In genomic region chr11:109358549-109358948, GRCm38 (mm10) we compare ENCODE assay signal across 10 mouse cellular contexts. TPM values are rescaled to one million over a fixed set of nuclear protein-coding genes. Genes with fewer than 3 reads are reported as not detected.
DNase-seq lines count a peak whose midpoint lies in the region; ATAC-seq and TF ChIP-seq lines count a peak whose summit lies in the region.
"Had no signal": no experiment of that assay in that cellular context is flagged by ENCODE, and none has a peak within 500 bp of the region (broad histone marks: within the 10 kb centered on the region; RNA-seq: fewer than 3 reads in every experiment).

No protein-coding gene starts in this region.

- H3K36me3 ChIP-seq in lung, embryonic 14.5 days (ENCODE audit: insufficient read depth) = no peaks in the 10 kb centered on the region
- H3K36me3 ChIP-seq in forebrain, embryonic 15.5 days = no peaks in the 10 kb centered on the region
- H3K36me3 ChIP-seq in midbrain, postnatal 0 days (ENCODE audit: insufficient read depth, low read length) = no peaks in the 10 kb centered on the region
- H3K36me3 ChIP-seq: liver, embryonic 13.5 days had no signal

- H3K27me3 ChIP-seq in lung, embryonic 14.5 days (ENCODE audit: insufficient read depth, low read length) = no peaks in the 10 kb centered on the region
- no peaks in the 10 kb centered on the region for H3K27me3 ChIP-seq in forebrain, embryonic 15.5 days
- H3K27me3 ChIP-seq in midbrain, postnatal 0 days (ENCODE audit: insufficient read depth, low read length) = no peaks in the 10 kb centered on the region
- H3K27me3 ChIP-seq: liver, embryonic 13.5 days had no signal

- WGBS in lung, embryonic 14.5 days = 34% methylated on average over 3 of the region's 3 CpGs
- WGBS in forebrain, embryonic 15.5 days = 14% methylated on average over 3 of the region's 3 CpGs
- WGBS in midbrain, postnatal 0 days = 22% methylated on average over 3 of the region's 3 CpGs

- peak; percentile 48 for DNase-seq in cerebellum, adult 9-11 months
- no peak for DNase-seq in cerebellum, adult 8-10 months
- DNase-seq in lung, embryonic 14.5 days = peak; percentile 62
- no peak for DNase-seq in lung, postnatal 14 days
- peak; percentile 81 for DNase-seq in midbrain, postnatal 0 days (ENCODE audit: low spot score)
- DNase-seq in gastrocnemius, postnatal 10 days = no peak

- H3K4me1 ChIP-seq in lung, embryonic 14.5 days (ENCODE audit: insufficient read depth) = peaks cover 16% of the 10 kb centered on the region
- peaks cover 41% of the 10 kb centered on the region for H3K4me1 ChIP-seq in forebrain, embryonic 15.5 days
- H3K4me1 ChIP-seq in midbrain, postnatal 0 days (ENCODE audit: insufficient read depth, low read length) = peaks cover 2% of the 10 kb centered on the region; the same call in 1 of the 2 replicates

- H3K4me2 ChIP-seq in lung, embryonic 14.5 days = no peak overlapping the region
- H3K4me2 ChIP-seq in forebrain, embryonic 15.5 days (replicated peaks) = no peak overlapping the region
- H3K4me2 ChIP-seq in midbrain, postnatal 0 days (ENCODE audit: low read depth, low read length, poor library complexity, severe bottlenecking) = no peak overlapping the region
- H3K4me2 ChIP-seq: liver, embryonic 13.5 days had no signal

- no peak overlapping the region for H3K4me3 ChIP-seq in lung, embryonic 14.5 days (ENCODE audit: low read depth, low read length)
- H3K4me3 ChIP-seq in forebrain, embryonic 15.5 days = no peak overlapping the region
- H3K4me3 ChIP-seq in midbrain, postnatal 0 days (ENCODE audit: low read depth, low read length) = no peak overlapping the region
- H3K4me3 ChIP-seq: liver, embryonic 13.5 days had no signal

- H3K27ac ChIP-seq in lung, embryonic 14.5 days (ENCODE audit: low read depth) = peak overlapping the region; percentile 63
- H3K27ac ChIP-seq in forebrain, embryonic 15.5 days (replicated peaks) = peak overlapping the region; percentile 49
- peak overlapping the region; percentile 69 for H3K27ac ChIP-seq in midbrain, postnatal 0 days (ENCODE audit: low read depth, low read length)

- ATAC-seq in lung, embryonic 14.5 days (ENCODE audit: insufficient read depth) = no peak
- peak; percentile 24 for ATAC-seq in forebrain, embryonic 15.5 days (replicated peaks)
- ATAC-seq in midbrain, postnatal 0 days (ENCODE audit: low FRiP score) = peak; percentile 54
- no peak for ATAC-seq in monocyte, adult 5-6 weeks (replicated peaks; ENCODE audit: insufficient number of reproducible peaks, low FRiP score, low TSS enrichment, poor library complexity, severe bottlenecking)

- no peak overlapping the region for H3K9ac ChIP-seq in lung, embryonic 14.5 days
- no peak overlapping the region for H3K9ac ChIP-seq in forebrain, embryonic 15.5 days (replicated peaks)
- no peak overlapping the region for H3K9ac ChIP-seq in midbrain, postnatal 0 days (replicated peaks; ENCODE audit: low read length, poor library complexity, severe bottlenecking)
- H3K9ac ChIP-seq: liver, embryonic 13.5 days had no signal

- no peaks in the 10 kb centered on the region for H3K9me3 ChIP-seq in lung, embryonic 14.5 days (ENCODE audit: low read depth, low read length)
- no peaks in the 10 kb centered on the region for H3K9me3 ChIP-seq in forebrain, embryonic 15.5 days
- no peaks in the 10 kb centered on the region for H3K9me3 ChIP-seq in midbrain, postnatal 0 days (ENCODE audit: low read length)
- H3K9me3 ChIP-seq: liver, embryonic 13.5 days had no signal

- no peak for TF ChIP-seq CTCF in lung, embryonic 14.5 days (IDR thresholded peaks at IDR 0.05; ENCODE audit: low read depth)
- no peak for TF ChIP-seq CTCF in midbrain, postnatal 0 days (IDR thresholded peaks at IDR 0.05)

RNA-seq across cellular contexts. Expression of gene Gna13, which starts 4.1 kb away (rescaled TPM):
- 30.7 and 33.8 TPM in 2 replicates for polyA plus RNA-seq in lung, embryonic 14.5 days (2014; fragmentation: Nextera tagmentation; extraction: Ambion mirVana)
- 17.4 and 18.5 TPM in 2 replicates for polyA plus RNA-seq in forebrain, embryonic 15.5 days (2015; fragmentation: Nextera tagmentation; extraction: Ambion mirVana)
- total RNA-seq in midbrain, postnatal 0 days (2014; rRNA removed) = 50.3 and 61.0 TPM in 2 replicates
- 31.1 and 35.3 TPM in 2 replicates for polyA plus RNA-seq in midbrain, postnatal 0 days (2015; fragmentation: Nextera tagmentation; extraction: Ambion mirVana)
- 71.1 to 88.8 TPM (median 81.3 TPM) in 3 replicates for total RNA-seq in monocyte, adult 5-6 weeks (2017)
- 10 to 100 TPM; 39.3 to 42.5 TPM for total RNA-seq in gastrocnemius, postnatal 10 days (2021)

RNA-seq across cellular contexts. Expression of gene 9930022D16Rik, which starts 55.2 kb away (rescaled TPM):
- not detected in 2 replicates for polyA plus RNA-seq in lung, embryonic 14.5 days (2014; fragmentation: Nextera tagmentation; extraction: Ambion mirVana)
- polyA plus RNA-seq in forebrain, embryonic 15.5 days (2015; fragmentation: Nextera tagmentation; extraction: Ambion mirVana) = not detected in 2 replicates
- not detected in 2 replicates for total RNA-seq in midbrain, postnatal 0 days (2014; rRNA removed)
- not detected in 2 replicates for polyA plus RNA-seq in midbrain, postnatal 0 days (2015; fragmentation: Nextera tagmentation; extraction: Ambion mirVana)
- 0.85 to 6.5 TPM (median 1.6 TPM) in 3 replicates for total RNA-seq in monocyte, adult 5-6 weeks (2017)
- not detected for total RNA-seq in gastrocnemius, postnatal 10 days (2021)
- total RNA-seq: heart, adult 18-20 months had no signal
- polyA plus RNA-seq: liver, embryonic 13.5 days had no signal

Comparison
In these comparisons a context has a peak if more than half of its experiments do, and no peak if none do; other contexts are left out.
1. DNase-seq: peak in cerebellum, adult 9-11 months (single experiment), lung, embryonic 14.5 days (single experiment) and midbrain, postnatal 0 days (single experiment); none in cerebellum, adult 8-10 months (single experiment), lung, postnatal 14 days (single experiment) and gastrocnemius, postnatal 10 days (single experiment).
2. ATAC-seq: peak in forebrain, embryonic 15.5 days (single experiment) and midbrain, postnatal 0 days (single experiment); none in lung, embryonic 14.5 days (single experiment) and monocyte, adult 5-6 weeks (single experiment).
3. Peak in every context shown above with its lines, with median percentiles within 50 percentile points of each other: H3K27ac ChIP-seq.